Mouse (Mus musculus) cerebellum, postnatal 14 days (tissue): ENCODE data around the gene Arrb2.
"Not testable (repeated sequence)": the region's sequence is repeated elsewhere in the genome, so short reads cannot be mapped to it uniquely, and the experiment has no call there.

Experiments used
- DNase-seq, 2 experiments: peaks; one replicate each; pipeline ENCODE4 v3.0.0; 2021; ENCODE audit warnings: mixed read lengths in 2 of 2

Gene Arrb2

DNA sequence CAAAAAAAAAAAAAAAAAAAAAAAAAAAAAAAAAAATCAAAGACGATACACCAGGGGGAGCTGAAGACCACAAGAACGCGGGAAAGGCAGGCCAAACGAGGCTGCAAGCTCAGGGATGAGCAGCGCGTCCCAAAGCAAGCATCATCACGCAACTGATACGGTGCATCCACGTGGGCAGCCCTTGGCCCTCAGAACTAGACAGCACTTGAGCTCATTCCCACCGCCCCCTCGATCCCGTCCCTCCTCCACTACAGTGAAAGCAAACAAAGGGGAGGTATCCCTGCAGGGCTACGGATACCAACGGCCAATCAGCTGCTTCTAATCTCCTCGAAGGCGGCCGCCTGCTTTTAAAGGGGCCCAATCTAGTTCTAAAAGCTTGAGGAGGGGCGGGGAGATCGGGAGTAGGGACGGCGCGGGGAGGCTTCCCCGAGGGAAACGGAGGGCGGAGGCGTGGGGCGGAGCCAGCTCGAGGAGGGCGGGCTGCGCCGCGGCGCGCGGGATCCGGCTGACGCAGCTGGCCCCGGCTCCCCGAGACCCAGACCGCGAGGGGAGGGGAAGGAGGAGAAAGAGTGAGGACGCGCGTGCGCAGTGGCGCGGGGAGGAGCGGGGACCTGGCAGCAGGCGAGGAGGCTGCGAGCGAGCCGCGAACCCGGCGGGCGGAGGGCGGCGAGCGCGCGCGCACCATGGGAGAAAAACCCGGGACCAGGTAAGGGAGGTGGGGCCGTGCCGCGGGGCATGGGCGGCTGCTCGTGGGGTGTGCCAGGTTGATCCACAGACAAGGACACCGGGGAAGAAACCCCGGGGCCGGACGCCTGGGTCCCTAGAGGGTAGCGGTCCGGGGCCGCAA is at the start of gene Arrb2:
Gene Arrb2 (plus strand): TSS at position 588 of the 847 bp plus-strand sequence.
- DNase-seq: peak; percentile 99

- no peak for DNase-seq
Measured at GRCm38 (mm10) chr11:70384136-70384535, 48.3 kb upstream of the Arrb2 start.

DNA sequence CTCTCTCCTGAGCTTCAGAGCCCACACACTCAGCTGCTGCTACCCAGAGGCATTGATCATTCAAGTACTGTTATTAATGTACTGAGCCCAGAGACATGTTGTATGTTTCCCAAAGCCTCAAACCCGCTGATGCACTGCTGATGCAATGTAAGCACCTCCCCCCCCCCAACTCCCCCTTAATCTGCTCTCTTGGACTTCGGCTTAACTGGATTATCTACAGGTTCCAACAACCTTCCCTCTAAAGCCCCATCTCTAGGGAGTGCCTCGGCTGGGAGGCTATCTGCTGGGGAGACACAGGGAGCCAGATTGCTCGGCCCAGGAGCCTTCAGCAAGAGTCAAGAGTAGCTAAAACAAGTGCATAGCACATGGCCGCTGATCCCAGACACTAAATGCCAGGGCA is 45.0 kb upstream of the Arrb2 start:
- DNase-seq: no peak

DNA sequence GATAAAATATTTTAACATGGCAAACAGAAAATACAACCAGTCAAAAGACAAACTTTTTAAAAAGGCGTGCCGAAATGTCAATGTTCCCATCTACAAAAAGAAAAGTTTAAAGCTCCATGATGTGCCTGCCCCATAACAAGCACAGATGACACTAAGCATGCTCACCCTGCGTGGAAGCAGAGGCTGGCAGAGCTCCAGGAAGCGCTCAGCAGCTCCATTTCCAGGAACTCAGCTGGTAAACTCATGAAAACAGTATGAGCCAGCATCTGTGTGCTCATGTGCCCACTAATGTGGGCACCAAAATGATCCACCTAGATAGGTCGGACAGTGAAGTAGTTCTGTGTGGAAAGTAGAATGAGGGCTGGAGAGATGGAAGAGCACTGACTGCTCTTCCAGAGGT is 43.0 kb upstream of the Arrb2 start:
- peak; percentile 8 to 20 for DNase-seq

DNA sequence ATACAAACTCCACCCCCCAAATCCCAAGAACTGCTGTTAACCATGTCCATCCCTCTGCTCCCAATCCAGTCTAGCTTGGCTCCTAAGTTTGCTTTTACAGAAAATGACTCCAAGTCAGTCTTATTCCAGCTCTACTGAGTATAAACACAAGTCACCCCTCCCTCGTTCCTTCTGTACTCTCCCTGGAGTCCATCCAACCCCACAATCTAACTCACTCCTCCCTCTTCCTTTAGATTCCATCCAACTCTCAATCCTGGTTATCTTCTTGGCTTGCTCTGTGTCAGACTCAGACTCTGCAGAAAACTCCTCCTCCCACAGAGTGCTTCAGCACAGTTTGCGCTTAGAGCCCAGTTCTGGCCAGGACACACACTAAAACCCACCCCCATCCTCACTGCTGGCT is 28.8 kb upstream of the Arrb2 start:
- DNase-seq: no peak

DNA sequence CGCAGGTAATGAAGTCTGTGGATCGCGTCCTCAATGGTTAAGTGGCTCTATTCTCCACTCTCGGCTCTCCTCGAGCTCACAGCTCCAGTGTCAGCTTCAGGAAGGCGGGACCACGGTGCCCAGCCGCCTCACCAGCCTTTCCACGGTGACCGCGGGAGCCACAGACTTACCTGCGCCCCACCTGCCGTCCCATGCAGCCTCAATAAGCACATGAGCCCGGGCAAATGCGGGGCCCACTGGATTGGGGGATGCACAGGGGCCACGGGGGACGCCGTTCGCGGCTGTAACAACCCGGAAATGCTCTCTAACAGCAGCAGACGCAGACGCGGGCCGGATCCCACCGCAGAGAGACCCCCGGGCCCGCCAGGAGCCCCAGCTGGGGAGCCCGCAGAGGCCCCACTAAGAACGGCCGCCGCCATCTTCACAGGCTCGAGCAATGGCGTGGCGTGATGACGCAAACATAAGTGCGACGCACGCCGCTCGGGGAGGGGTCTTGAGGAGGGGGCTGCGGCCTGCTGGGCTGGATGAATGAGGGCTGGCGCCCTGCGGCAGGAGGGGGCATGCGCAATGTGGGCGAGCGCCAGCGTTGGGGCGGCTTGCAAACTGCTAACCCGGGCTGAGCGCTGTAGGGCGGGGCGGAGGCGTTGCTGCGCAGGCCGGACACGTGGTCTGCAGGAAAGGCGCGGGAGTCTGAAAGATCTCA is 22.7 kb upstream of the Arrb2 start, which contains the start of gene Pelp1:
Gene Pelp1 (minus strand): TSS at position 438 of the 703 bp plus-strand sequence.
- peak; percentile 90 to 93 for DNase-seq

DNA sequence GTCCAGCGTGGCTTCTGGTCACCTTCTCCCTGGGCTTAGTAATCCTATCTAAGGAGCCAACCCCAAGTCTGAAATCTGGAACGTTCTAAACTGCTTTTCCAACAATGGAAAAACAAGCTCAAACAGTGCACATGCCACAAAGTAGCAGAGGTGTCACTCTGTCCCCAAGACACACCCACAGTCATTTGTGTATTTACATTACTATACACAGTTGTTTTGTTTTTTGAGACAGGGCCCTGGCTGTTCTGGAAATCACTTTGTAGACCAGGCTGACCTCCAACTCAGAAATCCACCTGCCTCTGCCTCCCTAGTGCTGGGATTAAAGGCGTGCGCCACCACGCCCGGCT is 22.2 kb upstream of the Arrb2 start:
- DNase-seq: no peak

- no peak for DNase-seq
Measured at GRCm38 (mm10) chr11:70412591-70412990, 19.8 kb upstream of the Arrb2 start.

DNA sequence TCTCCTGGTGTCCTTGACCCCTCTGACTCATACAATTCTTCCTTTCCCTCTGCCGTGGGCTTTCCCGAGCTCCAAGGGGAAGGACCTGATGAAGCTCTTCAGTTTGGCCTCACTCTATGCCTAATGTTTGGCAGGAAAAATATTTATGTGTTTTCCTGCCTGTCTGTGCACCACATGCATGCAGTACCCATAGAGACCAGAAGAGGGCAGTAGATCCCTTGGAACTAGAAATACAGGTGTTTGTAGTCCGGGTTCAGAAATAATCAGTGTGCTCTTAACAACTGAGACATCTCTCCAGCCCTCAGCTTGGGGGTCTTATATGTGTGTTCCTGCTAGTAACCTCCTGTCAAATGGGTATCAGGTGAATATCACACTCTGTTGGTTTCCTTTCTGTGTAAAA is 18.5 kb upstream of the Arrb2 start:
- DNase-seq: peak; percentile 86 to 93

DNA sequence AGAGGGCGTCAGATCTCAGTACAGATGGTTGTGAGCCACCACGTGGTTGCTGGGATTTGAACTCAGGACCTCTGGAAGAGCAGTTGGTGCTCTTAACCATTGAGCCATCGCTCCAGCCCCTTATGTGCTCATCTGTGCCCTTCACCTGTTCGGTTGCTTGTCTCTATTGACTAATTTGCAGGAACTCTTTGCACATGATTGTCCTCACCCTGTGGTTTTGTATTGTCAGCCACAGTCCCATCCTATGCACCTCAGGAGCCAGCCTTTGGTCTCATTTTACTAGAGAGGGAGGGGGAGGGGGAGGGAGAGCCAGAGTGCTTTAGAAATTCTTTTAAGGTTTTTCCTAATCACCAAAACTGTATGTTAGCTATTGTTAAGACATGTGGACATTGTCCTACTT is 14.2 kb upstream of the Arrb2 start:
- no peak for DNase-seq

- no peak for DNase-seq
Measured at GRCm38 (mm10) chr11:70419486-70419885, 12.9 kb upstream of the Arrb2 start.

DNA sequence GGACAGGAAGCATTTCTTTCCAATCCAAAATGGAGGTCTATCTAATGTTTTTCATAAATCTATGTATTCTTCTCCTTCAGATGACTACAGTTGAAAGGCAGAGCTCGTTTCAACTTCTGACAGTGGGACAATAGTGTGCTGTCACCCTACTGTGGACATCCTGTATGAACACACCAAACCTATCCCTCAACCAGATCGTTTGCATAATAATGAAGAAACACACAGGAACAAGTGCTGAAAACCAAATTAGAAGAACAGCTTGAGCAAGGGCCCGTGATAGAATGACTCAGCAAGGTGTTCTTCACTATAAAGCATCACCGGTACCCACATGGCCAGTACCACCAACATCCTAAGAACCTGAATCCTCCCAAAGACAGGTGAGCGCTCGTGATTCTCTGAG is 5.8 kb upstream of the Arrb2 start:
- not testable (repeated sequence) for DNase-seq

DNA sequence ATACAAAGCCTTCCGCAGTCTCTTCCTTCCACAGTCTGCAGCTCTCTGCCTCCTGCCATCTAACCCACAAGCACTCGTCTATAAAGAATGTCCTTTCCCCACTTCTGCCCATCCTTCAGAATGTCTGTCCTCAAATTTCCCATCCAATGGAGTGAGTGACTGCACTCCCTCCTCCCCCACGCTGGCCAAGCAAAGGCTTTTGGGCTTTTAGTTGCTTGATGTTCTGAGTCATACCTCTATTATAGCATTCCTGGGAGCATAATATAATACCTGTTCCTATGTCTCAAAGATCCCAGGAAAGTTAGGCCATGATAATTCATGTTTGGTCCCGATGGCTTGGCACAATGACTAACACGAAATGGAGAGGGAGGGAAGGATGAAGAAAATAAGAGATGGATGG is 861 bp upstream of the Arrb2 start:
- peak in 1 of 2 experiments; percentile 38 for DNase-seq

DNA sequence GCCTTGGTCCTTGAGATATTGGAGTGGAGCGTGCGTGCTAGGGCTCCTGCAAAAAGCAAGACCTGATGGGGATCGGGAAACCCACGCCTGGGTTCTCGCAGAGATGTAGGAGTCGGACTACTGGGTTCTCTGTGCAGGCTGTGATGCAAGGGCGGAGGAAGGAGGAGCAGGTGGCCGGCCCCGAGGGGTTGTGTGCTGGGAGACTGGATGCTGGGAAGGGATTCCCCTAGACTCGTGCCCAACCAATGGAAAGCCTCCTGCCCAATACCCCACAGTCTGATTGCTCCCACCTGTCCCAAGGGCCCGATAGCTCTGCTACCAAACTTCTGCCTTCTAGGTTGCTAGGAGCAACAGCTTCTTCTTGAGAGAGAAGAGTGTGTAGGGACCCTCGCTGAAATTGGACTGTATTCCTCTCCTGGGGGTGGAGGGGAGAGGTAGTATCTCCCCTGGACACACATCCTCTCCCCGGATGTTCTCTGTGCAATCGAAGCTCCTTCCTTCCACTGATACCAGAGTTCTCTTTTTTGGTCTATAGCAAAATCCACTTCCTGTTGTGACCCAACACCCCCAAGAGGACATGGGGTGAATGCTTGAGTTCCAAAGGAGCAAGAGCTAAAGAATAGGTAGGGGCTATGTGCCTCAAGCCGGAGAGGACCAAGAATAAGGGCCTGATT is 597 bp downstream of the Arrb2 start:
- no peak for DNase-seq

DNA sequence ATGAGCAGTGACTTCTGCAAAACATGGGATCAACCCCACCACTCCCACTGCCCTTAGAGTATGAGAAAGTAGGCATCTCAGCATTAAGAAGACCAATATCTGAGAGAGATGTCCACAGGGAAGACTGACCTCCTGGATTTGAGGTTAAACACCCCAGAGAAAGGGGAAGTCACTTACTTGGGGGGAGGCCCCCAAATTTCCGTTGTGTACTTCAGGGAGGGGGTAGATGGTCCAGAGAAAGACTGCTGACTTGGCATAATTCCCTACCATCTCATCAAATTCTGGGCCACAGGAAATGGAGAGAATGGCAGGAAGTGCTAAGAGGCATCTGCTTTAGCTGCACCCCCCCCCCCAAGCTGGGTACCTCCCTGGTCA is 1.1 kb downstream of the Arrb2 start:
- peak in 1 of 2 experiments; percentile 25 for DNase-seq

DNA sequence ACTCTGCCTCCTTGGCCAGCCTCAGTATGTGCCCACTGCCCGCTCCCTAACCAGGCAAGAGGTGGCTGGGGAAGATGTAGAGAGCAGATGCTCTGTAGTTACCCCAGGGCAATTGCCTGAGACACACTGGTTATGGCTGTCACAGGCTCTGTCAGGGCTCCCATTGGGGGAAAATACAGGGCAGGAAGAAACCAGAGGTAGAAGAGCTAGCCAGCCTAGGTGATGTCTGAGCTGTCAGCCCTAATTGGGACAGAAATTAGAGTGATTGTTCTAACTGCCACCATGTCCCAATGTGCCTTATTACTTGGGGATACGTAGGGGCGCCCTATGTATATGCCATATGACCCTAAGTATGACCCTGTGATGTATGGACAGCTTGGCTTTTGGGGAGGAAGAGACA is 1.5 kb downstream of the Arrb2 start:
- no peak for DNase-seq

GRCm38 (mm10) chr11:70435476-70435875 is 3.0 kb downstream of the Arrb2 start:
- DNase-seq: no peak

DNA sequence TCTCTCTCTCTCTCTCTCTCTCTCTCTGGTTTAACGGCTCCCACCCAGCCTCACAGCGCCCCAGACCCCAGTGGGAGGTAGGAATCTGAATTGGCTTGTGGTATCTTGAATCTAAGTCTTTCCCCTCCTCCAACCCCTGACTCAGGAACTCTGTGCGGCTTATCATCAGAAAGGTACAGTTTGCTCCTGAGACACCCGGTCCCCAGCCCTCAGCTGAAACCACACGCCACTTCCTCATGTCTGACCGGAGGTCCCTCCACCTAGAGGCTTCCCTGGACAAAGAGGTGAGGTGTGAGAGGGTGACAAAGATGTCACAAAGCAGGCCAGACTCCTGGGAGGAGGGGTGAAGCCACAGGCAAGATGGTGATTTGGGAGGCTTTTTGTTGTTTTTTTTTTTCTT is 5.0 kb downstream of the Arrb2 start:
- no peak for DNase-seq

DNA sequence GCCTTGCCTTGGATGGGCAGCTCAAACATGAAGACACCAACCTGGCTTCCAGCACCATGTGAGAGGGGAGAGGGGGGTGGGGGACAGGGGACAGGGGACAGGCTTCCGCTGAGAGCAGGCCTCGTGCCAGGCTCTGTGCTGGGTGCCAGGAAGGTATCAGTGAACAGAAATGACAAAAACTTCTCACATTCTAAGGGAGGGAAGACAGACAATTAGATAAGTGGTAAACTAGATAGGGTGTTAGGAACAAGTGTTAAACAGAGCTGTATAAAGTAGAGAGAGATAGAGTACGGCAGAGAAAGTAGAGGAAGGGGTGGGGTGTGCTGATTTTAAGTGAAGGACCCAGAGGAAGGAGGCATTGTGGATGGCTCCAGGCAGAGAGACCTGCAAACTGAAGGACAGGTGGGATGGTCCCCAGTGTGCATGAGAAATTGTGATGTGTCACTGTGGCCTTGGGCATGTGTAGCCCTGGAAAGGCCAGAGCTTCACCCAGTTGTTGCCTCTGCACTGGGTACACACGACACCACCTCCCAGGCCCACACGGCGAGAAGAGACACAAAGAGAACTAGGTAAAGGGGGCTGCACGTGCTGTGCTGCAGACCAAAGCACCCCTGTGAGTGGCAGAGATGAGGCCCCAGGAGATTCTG is 6.4 kb downstream of the Arrb2 start:
- DNase-seq: no peak

GRCm38 (mm10) chr11:70440637-70441036 is 8.2 kb downstream of the Arrb2 start:
- DNase-seq: no peak

GRCm38 (mm10) chr11:70441882-70442281 is 9.4 kb downstream of the Arrb2 start:
- DNase-seq: no peak

GRCm38 (mm10) chr11:70443964-70444363 is 11.5 kb downstream of the Arrb2 start:
- no peak for DNase-seq

DNA sequence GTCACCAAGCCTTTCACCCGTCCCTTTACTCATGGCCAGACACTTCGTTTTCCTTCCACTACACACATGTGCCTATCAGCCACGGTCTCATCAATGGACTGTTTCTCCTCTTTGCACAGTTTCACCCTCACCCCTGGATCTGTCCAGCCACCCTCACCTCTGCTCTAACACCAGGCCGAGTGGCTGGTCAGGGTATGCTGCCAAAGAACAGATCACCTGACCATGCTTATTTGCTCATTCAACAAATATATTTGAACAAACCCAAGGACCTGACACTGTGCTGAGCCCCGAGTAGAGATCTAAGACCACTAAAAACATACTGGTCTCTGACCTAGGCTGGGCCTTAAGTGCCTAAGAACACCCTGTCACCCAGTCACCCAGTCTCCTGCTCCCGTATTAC is 12.2 kb downstream of the Arrb2 start:
- DNase-seq: no peak
